7 mouse cellular contexts compared by ENCODE assay signal in the genomic region with DNA sequence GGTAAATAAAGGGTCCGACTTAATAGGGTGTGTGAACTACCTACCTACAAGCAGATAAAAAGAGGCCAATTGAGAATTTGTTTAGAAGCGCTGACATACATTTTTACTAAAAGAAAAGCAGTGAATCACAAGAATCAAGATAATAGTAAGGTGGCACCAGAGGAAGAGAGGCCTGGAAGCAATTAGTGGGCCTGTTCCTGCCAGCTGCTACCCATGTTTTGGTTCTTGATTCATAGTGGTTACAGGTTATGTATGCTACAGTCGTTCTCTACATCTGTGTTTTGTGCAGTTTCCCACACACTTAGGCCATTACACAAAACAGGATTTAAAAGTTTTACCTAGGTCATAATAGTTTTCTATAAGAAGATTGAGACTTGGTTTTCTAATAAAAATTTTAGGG. TPM values are rescaled to one million over a fixed set of nuclear protein-coding genes. Genes with fewer than 3 reads are reported as not detected.
A peak's percentile ranks its signal among the peaks of the same experiment; 100 is the strongest.
DNase-seq lines count a peak whose midpoint lies in the region; ATAC-seq and TF ChIP-seq lines count a peak whose summit lies in the region.

No protein-coding gene starts in this region.

- no peak for DNase-seq in lung, postnatal 36 days
- DNase-seq in testis, postnatal 10 days (ENCODE audit: low spot score): no peak
- no peak for DNase-seq in cerebellum, adult 9-11 months

- no peak overlapping the region for H3K27ac ChIP-seq in lung, embryonic 16.5 days (ENCODE audit: low read length)
- no peak overlapping the region for H3K27ac ChIP-seq in embryonic fibroblast, embryonic 13.5 days (ENCODE audit: insufficient read depth, low read length)
- no peak overlapping the region for H3K27ac ChIP-seq in limb, embryonic 13.5 days
- no peak overlapping the region for H3K27ac ChIP-seq in stomach, embryonic 15.5 days

- peak overlapping the region; percentile 86 for H3K4me2 ChIP-seq in lung, embryonic 16.5 days (ENCODE audit: low read depth, low read length)
- H3K4me2 ChIP-seq in limb, embryonic 13.5 days (replicated peaks): peak overlapping the region; percentile 75
- peak overlapping the region; percentile 53 for H3K4me2 ChIP-seq in stomach, embryonic 15.5 days

- 61% methylated on average over 3 of the region's 3 CpGs for WGBS in lung, embryonic 16.5 days
- WGBS in limb, embryonic 13.5 days: 44% methylated on average over 3 of the region's 3 CpGs
- 62% methylated on average over 3 of the region's 3 CpGs for WGBS in stomach, embryonic 15.5 days

- H3K4me1 ChIP-seq in lung, embryonic 16.5 days (replicated peaks; ENCODE audit: control insufficient read depth, insufficient read depth, low read length): peaks cover 5% of the 10 kb centered on the region
- no peaks in the 10 kb centered on the region for H3K4me1 ChIP-seq in embryonic fibroblast, embryonic 13.5 days (ENCODE audit: control insufficient read depth, insufficient read depth, low read length)
- H3K4me1 ChIP-seq in limb, embryonic 13.5 days: peaks cover 10% of the 10 kb centered on the region
- peaks cover 3% of the 10 kb centered on the region; the same call in 1 of the 2 replicates for H3K4me1 ChIP-seq in stomach, embryonic 15.5 days

- TF ChIP-seq POLR2A in embryonic fibroblast, embryonic 13.5 days (IDR thresholded peaks at IDR 0.05; ENCODE audit: low read depth, low read length): no peak

- 0 out of 2 replicates have a peak overlapping the region, but pooled peaks have one; percentile 23 for H3K4me3 ChIP-seq in lung, embryonic 16.5 days (ENCODE audit: low read length)
- peak overlapping the region; percentile 56 for H3K4me3 ChIP-seq in embryonic fibroblast, embryonic 13.5 days (ENCODE audit: insufficient read depth, low read length)
- peak overlapping the region; percentile 90 for H3K4me3 ChIP-seq in limb, embryonic 13.5 days
- H3K4me3 ChIP-seq in stomach, embryonic 15.5 days (replicated peaks): peak overlapping the region; percentile 23

- TF ChIP-seq CTCF in embryonic fibroblast, embryonic 13.5 days (IDR thresholded peaks at IDR 0.05; ENCODE audit: borderline replicate concordance, insufficient read depth, low read length): no peak

- no peak for ATAC-seq in lung, embryonic 16.5 days (ENCODE audit: low read depth)
- no peak for ATAC-seq in limb, embryonic 13.5 days (ENCODE audit: low FRiP score, low read depth)
- ATAC-seq in stomach, embryonic 15.5 days (ENCODE audit: insufficient read depth, low FRiP score, low read depth): no peak

- H3K9ac ChIP-seq in lung, embryonic 16.5 days (ENCODE audit: low read length): no peak overlapping the region
- H3K9ac ChIP-seq in limb, embryonic 13.5 days: peak overlapping the region; percentile 56
- H3K9ac ChIP-seq in stomach, embryonic 15.5 days: no peak overlapping the region

- no peaks in the 10 kb centered on the region for H3K27me3 ChIP-seq in lung, embryonic 16.5 days (ENCODE audit: control insufficient read depth, insufficient read depth, low read depth, low read length)
- no peaks in the 10 kb centered on the region for H3K27me3 ChIP-seq in limb, embryonic 13.5 days
- no peaks in the 10 kb centered on the region for H3K27me3 ChIP-seq in stomach, embryonic 15.5 days (replicated peaks)

- no peaks in the 10 kb centered on the region for H3K9me3 ChIP-seq in lung, embryonic 16.5 days (ENCODE audit: control insufficient read depth, low read length)
- H3K9me3 ChIP-seq in limb, embryonic 13.5 days: no peaks in the 10 kb centered on the region
- no peaks in the 10 kb centered on the region for H3K9me3 ChIP-seq in stomach, embryonic 15.5 days

- H3K36me3 ChIP-seq in lung, embryonic 16.5 days (ENCODE audit: control insufficient read depth, insufficient read depth, low read length): no peaks in the 10 kb centered on the region
- H3K36me3 ChIP-seq in limb, embryonic 13.5 days: no peaks in the 10 kb centered on the region
- H3K36me3 ChIP-seq in stomach, embryonic 15.5 days: no peaks in the 10 kb centered on the region

RNA-seq across cellular contexts. Expression of a gene that starts 1.5 kb away (rescaled TPM):
- 25.8 and 29.3 TPM in 2 replicates for polyA plus RNA-seq in lung, embryonic 16.5 days (2015; fragmentation: Nextera tagmentation; extraction: Ambion mirVana)
- 43.5 and 45.4 TPM in 2 replicates for polyA plus RNA-seq in embryonic fibroblast, embryonic 13.5 days (2011; ENCODE audit: insufficient read length, low read depth, missing spikeins)
- 27.7 and 30.9 TPM in 2 replicates for polyA plus RNA-seq in limb, embryonic 13.5 days (2015; fragmentation: Nextera tagmentation; extraction: Ambion mirVana)
- polyA plus RNA-seq in stomach, embryonic 15.5 days (2015; fragmentation: Nextera tagmentation; extraction: Ambion mirVana): 24.6 and 29.1 TPM in 2 replicates

RNA-seq across cellular contexts. Expression of a gene that starts 2.3 kb away (rescaled TPM):
- polyA plus RNA-seq in lung, embryonic 16.5 days (2015; fragmentation: Nextera tagmentation; extraction: Ambion mirVana): 95.3 and 96.6 TPM in 2 replicates
- 127 and 135 TPM in 2 replicates for polyA plus RNA-seq in embryonic fibroblast, embryonic 13.5 days (2011; ENCODE audit: insufficient read length, low read depth, missing spikeins)
- 111 and 120 TPM in 2 replicates for polyA plus RNA-seq in limb, embryonic 13.5 days (2015; fragmentation: Nextera tagmentation; extraction: Ambion mirVana)
- 90.9 and 106 TPM in 2 replicates for polyA plus RNA-seq in stomach, embryonic 15.5 days (2015; fragmentation: Nextera tagmentation; extraction: Ambion mirVana)

Comparison
In these comparisons a context has a peak if more than half of its experiments do, and no peak if none do; other contexts are left out.
1. H3K4me3 ChIP-seq: peak in every context shown above with its lines; median percentile 90 in limb, embryonic 13.5 days; 56 in embryonic fibroblast, embryonic 13.5 days; 23 in lung, embryonic 16.5 days; 23 in stomach, embryonic 15.5 days.